Mouse (Mus musculus) spleen, adult 12 weeks (tissue): ENCODE measurements at regions not wholly inside any gene's neighbourhood (a gene's known extent, or its start where the extent isn't known, plus 50 kb on each side); places are given as distances from the start of the nearest gene placed in this dataset.

Experiments
- DNase-seq: peaks from one replicate; pipeline ENCODE4 v3.0.0; 2022; ENCODE audit warnings: low spot score

DNA sequence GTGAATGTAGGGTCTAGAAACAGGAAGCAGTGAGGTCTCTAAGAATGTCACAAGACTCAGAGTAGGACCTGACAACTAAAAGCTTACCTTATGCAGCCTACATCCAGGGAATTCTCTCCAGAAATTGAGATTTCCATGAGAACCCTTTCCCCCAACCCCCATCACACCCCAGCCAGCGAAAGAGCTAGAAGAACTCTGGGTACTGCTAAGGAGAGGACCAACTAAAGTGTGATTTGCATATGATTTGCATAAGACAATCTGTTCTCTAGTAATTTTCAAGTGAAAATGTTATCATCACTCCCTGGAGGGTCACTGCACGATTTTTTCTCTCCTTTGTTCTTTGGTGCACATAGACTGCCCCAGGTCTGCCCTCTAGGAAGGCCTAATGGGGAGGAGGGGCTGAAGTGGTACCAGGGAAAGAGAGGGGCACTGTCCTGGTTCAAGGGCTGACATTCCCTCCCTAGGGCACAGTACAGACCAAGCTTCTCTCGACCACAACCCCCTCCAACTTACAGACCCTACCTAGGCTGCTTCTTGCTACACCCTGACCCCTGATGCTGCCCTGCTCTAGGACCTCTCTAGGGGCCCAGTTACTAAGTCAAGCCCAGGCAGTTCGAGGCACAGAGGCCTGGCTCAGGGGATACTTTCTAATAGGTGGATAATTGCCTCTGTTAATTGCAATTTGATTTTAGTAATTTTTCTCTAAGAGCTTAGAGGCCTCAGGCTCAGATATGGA, 77.4 kb upstream of the Pja1 start:
- DNase-seq = no peak

GRCm38 (mm10) chrX:99544410-99544809, 73.3 kb upstream of the Pja1 start:
- DNase-seq = no peak

- no peak for DNase-seq
These were observed 70.8 kb upstream of the Pja1 start for GRCm38 (mm10) chrX:99541916-99542315.

DNA sequence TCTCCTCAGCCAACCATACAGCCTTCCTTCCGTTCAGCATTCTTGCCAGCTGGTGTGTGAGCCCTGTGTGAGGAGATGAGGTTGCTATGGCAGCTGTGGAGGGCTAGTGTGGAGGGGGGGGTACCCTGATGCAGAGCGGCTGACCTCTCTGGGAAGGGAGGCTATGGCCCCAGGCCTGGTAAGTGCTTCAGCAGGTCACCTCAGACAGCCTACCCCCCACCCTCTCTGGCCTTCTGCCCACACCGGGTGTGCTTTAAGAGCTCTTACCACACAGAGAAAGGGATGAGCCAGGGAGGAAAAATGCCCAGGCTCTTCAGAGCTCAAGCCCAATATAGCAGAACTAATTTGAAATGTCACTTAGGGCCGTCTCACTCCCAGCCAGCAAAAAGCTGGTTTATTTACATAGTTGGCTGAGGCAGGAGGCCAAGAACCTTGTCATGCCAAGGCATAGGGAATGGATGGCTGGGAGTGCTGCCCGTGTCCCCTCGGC, 69.1 kb upstream of the Pja1 start:
- no peak for DNase-seq

- no peak for DNase-seq
These were observed 68.6 kb upstream of the Pja1 start for GRCm38 (mm10) chrX:99539684-99540083.

DNA sequence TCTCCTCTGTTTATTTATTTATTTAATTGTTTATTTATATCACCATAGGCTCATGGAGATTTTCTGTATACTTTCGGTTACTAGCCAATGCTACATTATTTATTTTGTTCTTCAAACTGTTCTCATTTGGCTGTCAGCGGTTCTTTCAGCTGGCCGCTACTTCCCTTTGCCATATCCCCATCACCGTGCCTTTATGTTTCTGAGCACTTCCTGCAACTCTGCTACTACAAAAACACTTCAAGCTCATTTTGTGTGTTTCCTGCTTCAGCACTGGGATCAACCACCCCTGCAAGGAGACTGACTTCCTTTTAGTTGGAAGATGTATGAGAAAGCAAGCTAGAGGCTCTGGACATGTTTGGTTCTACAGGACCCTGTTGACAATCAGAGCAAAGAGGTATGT, 66.7 kb upstream of the Pja1 start:
- no peak for DNase-seq

DNA sequence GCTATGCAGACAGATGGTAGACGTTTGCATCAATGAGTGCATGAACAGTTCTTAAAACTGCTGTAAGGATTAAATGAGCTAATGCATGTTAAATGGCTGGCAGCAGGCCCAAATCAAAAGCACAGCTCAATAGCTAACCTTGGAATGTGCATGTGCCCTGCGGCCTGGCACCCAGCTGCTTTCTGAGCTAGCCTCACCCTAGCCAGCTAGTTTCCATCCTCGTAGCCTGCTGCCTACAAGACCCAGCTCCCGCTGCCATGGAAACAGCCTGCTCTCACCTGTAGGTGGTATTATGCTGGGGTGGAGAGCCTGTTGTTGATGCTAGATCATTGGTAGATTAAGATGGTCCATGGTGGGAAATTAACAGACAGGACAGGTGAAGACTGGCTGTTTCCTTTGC, 63.8 kb upstream of the Pja1 start:
- DNase-seq = no peak

DNA sequence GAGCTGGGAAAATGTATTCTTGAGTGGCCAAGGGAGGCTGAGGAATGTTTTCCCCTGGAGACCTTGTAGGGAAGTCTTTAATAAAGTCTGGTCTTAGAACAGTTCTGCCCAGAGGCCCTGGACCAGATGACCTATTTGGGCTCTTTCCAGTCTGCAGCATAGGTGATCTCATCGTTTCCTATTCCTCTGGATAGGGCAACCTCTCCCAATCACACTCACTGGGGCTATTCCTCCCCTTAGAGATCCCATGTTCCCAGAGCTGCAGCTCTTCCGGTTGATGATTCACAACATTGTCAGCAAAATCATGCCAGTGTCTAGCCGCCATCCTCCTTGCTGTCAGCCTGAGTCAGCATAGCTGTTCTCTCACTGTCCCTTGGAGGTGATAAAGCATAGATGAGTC, 60.1 kb upstream of the Pja1 start:
- DNase-seq = no peak

DNA sequence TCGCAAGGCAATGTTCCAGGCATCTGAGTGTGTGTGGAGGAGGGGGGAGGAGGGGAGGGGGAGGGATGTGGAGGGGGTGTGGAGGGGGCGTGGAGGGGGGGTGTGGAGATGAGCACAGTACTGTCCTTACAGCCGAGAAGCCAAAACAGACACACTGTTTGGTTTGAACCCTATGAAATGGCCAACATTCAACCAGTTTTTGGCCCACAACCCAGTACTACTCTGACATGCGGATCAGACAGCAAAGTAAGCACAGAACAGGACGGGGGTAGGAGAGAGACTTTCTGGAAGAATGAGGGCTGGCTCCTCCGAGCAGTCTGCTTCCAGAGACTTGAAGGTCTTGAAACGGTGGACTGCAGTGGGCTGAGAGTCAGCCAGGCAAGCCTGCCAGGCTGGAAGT, 59.4 kb upstream of the Pja1 start:
- no peak for DNase-seq

- no peak for DNase-seq
These were observed 52.2 kb upstream of the Pja1 start for GRCm38 (mm10) chrX:99523306-99523705.

GRCm38 (mm10) chrX:99522830-99523229, 51.8 kb upstream of the Pja1 start:
- no peak for DNase-seq

DNA sequence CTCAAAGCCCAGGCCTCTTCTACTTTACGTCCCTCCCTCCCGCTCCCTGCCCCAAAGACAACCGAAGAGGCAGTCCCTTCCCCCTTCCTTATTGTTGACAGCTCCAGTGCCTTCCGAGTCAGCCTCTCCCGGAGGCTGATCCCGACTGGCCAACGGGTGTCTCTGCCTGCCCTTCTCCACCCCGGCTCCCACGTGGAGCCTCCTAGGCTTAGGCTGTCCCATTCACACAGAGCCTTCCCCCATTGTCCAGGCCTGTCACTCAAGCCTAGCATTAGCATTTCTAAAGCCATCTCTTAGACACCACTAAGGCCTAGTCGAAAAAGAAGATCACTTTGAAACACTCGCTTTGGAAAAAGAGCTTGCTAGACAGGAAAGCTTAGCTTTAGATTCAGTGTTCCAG, 51.2 kb upstream of the Pja1 start:
- DNase-seq = no peak

DNA sequence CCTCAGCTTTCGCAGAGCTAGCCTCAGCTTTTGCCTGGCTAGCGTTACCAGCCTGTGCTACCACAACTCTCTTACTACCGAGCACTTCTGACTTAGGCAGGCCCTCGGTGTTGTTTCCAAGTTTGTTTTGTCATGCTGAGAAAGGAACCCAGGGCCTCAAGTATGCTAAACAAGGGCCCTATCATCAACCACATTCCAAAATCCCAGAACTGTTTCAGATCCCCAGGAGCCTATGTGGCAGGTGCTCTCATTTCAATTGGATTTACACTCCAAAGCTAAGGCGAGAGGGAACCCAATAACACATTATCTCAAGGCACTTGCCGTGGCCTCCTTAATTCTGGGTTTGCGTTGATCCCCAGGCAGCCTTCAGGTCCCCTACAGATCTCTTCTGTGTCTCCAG, 50.8 kb upstream of the Pja1 start:
- DNase-seq = no peak
